Mouse (Mus musculus) c-Kit-positive CD71-positive TER-119-negative erythroid progenitor cells, embryonic 14.5 days (primary cell): Measurements from ENCODE around the gene Dock2.

Experiments used
- DNase-seq: peaks from one replicate; pipeline ENCODE4 v3.0.0-alpha.2; 2013; ENCODE audit warnings: low read depth

Gene Dock2

DNA sequence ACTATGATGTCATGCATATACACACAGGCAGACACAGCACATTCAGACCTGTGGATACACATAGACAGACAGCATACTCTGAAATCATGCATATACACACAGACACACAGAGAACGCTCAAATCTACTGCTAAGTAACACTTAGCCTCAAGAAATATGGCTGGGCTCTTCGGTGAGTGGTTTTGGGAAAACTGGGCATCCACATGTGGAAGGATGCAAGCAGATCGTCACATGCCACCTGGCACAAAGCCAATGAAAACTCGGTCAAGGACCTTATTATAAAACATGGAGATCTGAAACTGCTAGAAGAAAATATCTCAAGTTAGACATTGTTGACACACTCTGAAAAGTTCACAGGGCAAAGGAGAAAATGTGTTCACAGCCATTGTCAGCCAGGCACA is 255.7 kb downstream of the Dock2 start:
- no peak for DNase-seq

DNA sequence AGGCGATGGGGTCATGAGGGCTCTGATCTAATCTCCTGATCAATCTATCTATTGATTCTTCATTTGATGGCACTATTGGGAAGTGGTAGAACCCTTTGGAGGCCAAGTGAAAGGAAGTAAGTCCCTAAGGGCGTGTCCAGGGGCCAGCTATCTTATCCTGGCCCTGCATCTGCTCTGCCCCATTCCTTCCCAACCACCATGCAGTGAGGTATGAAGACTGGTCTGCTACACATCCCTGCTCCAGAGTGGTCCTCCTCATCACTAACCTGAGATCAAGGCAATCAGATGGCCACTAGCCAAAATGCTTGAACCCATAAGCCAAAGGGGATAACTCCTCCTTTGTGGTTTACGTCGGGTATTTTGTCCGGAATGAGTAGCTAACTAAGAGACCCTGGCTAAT is 256.5 kb downstream of the Dock2 start:
- DNase-seq, result no peak

DNA sequence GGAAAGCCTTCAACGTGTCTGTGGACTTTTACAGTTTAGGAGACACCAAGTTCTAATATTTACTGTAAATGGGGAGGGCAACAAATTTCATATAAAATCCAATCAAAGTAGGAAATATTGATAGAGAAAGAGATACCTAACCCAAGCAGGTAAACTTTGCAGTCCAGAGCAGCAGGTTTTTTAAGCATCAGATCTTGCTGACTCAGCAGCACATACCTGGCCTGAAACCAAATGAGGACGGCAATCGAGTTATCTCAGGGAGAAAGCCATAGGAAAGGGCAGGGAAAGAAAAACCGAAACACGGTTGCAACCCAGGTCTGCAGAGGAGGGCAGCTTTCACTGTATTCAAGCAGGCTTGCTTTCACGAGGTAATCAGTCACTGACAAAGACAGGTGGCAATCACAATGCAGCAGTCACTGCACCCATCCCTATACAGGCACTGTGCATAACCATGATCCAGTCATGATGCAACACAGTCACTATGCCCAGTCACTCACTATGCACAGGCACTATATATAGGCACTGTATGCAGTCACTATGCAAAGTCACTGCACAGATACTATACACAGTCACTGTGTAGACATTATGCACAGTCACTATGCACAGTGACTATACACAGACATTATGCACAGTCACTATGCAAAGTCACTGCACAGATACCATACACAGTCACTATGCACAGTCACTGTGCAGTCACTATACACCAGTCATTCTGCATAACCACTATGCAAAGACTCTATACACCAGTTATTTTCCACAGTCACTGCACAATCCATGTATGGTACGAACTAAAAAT is 258.4 kb downstream of the Dock2 start:
- DNase-seq, result no peak

DNA sequence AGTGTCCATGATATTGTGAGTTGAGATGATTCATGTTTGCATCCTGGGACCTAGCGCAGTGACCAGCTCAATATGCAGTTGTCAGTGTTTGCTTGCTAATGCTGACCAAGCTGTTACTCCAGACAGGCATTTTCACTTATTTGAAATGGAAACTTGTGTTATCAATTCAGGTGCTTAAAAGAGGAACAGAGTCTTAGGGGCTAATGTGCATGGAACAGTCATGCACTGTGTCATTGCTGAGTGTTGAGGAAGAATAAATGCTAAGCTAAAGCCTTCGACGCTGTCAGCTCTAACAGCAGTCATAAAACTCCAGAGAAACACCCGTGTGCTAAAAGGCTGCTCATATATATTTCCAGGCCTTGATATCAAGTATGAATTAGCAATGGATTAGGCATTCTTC is 259.1 kb downstream of the Dock2 start:
- DNase-seq, result no peak

DNA sequence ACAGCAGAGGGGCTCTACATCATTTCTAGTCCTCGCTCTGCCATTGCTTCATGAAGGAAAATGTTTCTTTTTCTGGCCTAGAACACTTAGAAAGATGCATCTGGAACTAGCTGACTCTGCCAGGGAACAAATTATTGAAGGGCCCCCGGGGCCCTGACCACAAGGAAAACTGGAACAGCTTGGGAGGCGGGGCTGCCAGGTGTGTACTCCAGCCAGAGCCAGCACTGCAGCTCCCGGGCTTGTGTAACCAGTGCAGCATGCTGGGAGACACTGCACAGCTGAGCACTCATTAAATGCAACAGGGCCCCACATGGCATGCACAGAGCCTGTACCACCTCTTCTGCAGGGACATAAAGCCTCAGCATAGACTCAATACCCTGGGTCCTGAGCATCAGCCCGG is 265.1 kb downstream of the Dock2 start:
- DNase-seq, result no peak

DNA sequence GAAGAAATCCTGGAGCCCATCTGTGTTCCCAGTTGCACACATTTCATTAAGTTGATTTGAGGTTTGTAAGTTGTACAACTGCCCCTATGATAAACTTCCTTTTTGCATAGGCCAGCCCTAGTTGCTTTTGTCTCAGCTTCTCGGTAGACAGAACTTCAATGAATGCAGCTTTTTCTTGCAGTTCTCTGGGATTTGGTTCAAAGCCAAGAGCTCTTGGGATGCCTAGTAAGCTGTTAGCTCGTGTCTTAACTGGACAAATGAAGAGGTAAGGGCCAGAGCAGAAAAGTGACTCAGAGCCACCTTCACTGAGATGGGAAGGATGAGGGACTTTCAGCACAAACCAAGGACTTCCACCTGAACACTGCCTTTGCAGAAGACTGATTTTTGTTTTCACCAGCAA is 266.7 kb downstream of the Dock2 start:
- DNase-seq, result no peak

DNA sequence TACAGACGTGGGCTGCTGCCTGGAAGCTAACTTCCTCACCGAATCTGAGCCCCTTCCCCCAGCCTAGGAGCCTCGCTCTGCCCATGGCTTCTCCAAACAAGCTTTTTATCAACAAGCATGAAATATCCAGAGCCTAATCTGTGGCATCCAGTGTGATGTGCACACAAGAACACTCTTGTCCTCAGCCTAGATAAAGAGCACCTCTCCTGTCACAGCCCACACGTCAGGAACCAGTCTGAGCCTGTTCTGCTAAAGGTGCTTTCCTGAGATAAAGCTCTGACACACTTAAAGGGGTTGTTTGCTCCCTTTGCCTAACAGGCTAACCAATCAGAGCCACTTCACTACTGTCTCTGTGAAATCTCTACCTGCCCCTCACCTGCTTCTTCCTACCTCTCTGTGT is 268.4 kb downstream of the Dock2 start:
- peak; percentile 42 for DNase-seq

DNA sequence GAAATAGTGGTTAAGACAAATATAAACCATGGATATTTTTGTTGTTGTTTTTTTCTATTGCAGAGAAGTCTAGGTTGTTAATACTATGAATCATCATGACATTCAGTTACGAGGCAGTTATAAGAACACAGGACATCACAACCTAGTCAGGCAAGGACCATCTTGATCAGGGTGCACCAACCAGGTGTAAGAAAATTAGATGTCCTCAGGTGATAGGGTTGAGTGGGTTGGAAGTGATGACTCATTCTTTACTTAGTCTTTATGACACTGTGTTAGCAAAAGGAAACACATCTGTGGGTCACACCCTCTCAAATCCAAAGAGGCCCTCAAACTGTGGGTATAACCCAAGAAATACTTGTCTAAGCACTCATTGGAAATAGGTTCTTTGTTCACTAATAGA is 277.3 kb downstream of the Dock2 start:
- DNase-seq, result no peak

DNA sequence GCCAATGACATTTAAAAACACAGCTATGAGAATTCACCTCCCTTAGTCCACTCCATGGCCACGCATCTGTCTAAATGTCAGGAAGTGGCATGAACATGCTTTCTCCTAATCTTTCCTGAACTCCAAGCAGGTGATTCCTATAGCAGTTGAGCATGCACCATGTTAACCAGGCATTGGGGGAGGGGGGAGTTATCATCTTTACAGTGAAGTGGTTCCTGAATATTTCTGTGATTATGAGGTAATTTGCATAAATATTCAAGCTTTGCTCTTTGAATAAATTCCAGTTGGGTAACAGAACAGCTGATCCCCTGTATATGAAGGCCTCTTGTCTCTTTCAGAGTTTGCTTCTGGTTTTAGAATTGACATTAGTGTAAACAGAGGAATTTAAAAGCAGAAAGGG is 284.0 kb downstream of the Dock2 start:
- no peak for DNase-seq

DNA sequence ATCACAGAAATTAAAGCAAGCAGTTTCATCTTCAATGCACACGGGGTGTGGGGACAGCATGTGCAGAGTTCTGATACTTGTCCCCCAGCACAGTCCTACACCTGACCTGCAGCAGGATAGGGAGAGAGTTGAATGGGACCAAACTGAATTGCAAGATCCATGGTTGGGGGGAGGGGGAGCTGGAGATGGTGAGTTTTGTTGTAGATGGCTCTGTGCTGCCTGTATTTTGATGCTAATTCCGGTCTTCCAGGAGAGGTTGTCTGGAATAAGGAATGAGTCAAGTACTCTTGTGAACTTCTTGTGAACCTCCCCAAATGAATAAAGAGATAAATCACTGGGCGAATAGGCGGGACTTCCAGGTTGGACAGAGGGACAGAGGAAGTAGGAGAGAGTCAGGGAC is 289.0 kb downstream of the Dock2 start:
- no peak for DNase-seq

DNA sequence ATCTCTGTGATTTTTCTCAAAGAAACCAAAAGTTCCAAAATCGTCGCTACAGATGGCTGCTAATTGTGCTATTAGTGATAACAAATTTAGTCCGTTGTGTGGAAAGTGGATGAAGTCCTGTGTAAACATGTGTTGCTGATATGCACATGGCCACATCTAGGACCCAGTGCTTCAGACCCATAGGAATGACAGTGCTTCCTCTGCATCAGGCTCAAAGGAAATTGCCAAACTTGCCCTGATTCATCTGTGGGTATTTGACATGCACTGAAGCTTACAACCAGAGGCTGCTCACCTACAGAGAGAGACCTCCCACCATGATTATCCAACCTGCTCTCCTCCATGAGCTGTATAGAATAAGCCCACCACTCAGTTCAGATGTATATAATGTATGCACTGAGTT is 290.7 kb downstream of the Dock2 start:
- no peak for DNase-seq

DNA sequence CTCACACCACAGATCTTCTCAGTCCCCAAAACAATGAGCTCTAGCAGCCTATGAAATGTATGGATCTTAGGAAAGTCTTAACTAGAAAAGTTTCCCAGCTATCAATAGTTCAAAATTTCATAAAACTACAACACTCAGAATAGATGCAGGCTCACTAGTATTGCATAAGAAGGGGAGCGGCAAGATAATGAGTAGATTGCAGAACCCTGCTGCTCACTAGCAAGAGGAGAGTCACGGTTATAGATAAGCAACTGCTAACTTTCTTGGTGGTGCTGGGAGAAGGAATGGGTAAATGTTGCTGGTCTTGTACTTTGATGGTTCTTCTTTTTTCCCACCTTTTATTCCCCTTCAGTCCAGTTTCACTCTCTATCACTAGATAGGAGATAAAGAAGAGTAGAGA is 291.5 kb downstream of the Dock2 start:
- no peak for DNase-seq

DNA sequence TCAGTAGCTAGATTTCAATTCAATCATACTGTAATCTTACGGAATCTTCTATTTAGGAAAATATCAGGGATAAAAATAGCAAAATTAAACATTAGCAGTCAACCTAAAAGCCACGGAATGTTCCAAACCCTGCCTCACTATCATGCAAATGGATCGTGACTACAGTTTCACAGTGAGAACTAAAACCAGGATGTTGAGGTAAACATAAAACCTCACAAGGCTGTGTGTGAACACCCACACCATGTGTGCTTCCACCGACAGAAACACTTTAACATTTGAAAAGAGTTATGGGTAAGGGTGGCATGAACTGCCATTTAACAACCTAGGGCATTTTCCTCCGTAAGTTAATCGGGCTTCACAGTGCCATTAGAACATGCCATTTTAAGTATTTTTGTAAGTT is 294.1 kb downstream of the Dock2 start:
- no peak for DNase-seq

DNA sequence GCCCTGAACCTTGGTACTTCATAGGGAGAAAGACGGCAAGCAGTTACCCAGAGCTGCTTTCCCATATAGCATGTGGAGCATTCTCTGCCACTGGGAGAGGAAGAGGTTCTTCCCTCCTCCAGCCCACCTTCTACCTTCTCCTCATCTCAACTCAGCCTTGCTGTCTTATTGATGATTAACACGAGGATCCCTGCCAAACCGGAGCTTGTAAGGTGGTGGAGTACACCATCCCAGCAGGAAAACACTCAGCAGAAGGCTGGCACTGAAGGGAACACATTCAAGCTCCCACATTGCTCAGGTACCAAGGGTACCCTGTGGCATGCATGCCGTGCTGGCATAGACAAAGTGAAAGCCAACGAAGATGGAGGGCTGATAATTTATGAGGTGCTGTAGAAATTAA is 304.4 kb downstream of the Dock2 start:
- no peak for DNase-seq

DNA sequence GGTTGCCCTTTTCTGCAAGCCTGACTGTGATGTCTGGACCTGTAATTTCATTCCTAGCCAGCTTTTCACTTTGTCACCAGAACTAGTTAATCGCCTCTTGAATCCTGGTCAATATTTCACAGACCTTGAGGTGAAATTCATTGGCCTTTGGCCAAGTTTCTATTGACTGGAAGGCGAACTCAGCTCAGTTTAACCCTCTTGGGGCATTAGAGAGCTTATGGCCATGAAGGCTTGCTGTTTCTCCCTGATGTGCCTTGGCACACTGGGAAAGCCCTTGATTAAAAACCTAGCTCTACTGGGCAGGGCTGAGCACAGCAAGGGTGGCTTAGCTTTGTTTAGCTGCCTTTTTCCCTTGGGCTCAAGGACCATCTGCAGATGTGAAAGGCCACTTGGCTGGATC is 313.9 kb downstream of the Dock2 start:
- no peak for DNase-seq

DNA sequence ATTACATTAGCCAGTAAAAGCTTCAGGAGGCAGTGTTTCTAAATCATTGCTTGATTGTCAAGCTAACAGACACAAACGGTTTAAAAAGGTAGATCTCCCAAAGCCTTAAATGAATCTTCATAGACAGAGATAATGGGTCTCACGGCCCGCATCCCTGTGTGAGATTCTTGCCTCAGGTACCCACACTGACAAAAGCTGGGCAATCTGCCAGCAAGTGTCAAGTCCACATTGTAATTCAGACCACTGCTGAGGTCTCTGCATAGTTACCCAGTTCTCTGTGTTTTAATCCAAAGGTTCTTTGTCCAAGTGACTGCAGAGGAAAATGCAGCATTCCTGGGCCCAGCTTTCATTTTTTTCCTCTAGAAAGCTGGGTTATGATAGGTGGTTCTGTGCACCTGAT is 315.1 kb downstream of the Dock2 start:
- no peak for DNase-seq

DNA sequence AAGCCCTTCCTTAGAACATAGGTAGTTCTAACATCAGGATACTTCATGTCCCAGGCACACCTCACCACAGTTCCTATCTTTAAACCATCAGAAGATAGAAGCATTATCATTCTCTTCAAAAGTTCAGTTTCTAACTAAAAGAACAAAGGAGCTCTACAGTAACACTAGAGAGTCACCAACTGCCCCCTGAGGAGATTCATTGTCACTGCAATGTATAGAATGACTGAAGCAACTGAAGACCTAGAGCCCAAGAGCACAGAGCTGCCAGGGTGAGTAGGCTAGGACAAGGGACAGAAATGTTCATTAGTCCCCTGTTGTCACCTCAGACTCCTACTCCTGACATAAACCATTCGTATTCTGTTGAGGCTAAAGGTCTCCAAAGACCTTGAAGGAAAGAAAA is 316.6 kb downstream of the Dock2 start:
- DNase-seq, result no peak

DNA sequence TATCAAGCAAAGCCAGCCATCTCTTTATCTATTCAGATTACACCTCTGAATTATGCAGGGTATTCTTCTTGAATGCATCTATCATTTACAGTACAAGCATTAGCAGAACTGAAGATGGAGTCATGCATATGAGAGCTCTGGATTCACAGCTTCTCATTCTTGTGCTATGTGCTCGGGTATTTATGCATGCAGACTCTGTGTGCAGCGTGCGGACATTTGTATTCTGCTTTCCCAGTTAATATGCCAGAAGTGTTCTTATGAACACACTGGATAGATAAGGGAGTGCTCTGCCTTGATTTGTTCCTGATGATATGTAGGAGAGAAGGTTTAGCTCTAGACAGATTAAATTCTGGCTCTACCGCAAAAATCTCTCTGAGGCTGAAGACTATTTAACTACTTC is 333.7 kb downstream of the Dock2 start:
- no peak for DNase-seq

DNA sequence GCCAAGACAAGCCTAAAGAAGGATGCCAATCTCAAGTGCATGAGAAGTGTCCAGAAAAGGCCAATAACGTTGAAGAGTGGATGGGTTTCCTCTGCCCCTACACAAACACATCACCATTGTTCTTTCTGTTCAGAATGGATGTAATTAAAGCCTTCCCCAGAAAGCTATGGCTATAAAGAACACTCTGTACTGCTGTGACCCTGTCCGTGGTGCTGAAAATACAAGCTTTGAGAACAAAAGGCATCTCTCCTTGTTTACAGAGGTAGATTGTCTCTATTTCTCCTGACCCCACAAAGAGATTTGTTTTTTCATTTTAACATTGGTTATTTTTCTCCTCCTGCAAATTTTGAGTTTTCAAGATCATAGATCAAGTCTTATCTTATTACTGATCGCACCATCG is 335.8 kb downstream of the Dock2 start:
- peak; percentile 22 for DNase-seq

DNA sequence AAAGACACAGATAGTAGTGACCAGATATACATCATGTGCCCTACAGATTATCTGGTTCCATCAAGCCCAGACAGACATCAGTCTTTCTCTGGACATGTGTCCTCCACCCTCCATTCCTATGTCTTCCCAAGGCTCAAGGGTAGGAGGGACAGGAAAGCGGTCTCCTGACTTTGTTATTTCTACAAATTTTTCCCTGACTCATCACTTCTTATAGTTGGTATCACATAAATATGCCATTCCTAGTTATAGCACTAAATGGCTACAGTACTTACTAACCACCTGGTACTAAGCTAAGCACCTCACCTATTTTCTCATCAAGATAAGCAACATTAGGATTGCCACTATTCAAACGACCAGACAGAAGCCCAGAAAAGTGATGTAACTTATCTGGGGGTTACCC is 345.3 kb downstream of the Dock2 start:
- no peak for DNase-seq

DNA sequence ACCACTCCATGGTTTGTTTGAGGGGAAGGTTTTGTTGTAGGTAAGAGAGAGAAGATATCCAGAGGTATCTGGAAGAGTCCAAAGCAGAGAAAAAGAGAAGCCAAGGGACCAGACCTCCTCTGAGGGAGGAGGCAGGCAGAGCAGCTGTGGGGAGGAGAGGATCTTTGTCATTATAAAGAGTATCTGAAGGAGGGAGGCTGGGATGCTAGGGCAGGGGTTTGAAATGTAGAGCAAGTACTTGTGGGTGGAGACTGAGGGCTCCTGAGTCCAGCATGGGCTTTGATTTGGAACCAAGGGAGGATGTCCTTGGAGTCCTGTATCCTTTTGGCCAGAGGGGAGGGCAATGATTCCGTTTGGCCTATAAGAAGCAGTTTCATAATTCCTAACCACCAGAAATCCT is 346.2 kb downstream of the Dock2 start:
- DNase-seq, result no peak

DNA sequence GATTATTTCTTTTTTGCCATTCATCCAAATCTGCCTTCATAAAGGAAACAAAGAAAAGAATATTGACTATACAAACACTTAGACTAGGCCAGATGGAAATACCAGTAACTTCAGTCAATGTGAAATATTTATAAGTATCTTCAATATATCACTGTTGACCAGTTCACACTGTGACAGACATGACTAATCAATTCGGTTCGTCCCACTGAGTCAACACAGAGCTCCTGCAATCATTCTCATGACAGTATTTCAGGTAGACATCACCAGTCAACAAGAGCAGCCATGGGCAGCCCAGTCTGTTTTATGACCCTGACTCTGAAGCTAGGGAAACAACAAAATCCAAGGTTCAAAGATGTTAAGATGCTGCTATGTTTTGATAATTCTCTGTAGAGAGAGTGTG is 351.7 kb downstream of the Dock2 start:
- DNase-seq, result no peak

DNA sequence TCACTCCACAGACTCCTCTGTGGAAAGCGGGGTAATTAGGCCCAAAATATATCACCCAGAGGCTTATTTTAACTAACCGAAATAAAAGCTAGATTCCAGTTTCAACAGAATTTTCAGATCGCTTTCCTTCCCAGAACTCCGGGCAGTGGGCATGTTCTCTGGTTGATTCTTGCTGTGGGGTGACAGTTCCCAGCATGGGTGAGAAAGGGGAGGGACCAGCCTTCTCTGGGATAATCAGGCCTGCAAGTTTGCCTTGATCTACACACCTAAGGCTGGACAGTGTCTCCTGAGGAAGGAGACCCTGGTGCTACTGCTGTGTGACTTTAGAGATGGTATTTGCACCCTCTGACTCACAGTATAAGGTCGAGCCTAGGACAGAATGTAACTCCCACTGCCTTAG is 352.3 kb downstream of the Dock2 start:
- DNase-seq, result no peak

DNA sequence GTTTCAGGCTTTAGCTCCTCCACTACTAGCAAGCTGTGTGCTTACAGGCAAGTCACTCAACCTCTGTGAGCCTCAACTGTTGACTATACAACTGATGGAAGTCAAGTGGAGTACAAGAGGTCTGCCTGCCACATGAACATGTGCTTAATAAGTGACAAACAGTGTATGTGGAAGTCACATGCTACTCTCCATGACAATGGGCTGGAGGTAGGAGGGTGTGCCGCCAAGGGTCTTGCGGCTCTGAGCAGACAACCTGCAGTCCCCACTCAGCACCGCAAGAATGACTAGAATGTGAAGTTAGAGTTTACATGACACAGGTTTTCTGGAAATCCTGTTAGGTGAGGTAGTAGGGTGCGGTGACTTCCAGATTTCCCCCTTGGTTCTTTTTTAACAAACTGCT is 352.8 kb downstream of the Dock2 start:
- no peak for DNase-seq

DNA sequence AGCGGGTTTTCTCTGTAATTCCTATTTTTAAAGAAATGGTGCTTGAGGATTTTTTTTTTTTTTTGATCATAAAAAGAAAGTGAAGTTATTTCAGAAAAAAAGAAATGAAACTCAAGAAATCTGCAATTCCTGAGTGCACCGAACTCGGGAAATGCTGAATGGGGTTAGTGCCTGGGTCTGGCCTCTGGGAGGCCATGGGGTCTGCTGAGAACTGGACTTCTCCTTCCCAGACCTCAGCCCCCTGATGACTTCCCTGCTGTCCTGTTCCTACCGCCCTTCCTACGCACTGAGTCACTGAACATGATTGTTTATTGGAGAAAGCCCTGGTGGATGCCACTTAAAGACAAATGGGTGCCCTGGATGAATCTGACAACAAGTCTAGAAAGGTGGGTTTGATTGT is 356.5 kb downstream of the Dock2 start:
- no peak for DNase-seq
